Mouse (Mus musculus) spleen, adult 2 months (tissue): ENCODE results near the gene Gprc5d.

Experiments used
- CTCF ChIP-seq: fragments of 200-500 bp; IDR thresholded peaks from 2 replicates; pipeline ENCODE4 v1.5.1; 2011; ENCODE audit warnings: mild to moderate bottlenecking, inconsistent platforms; ENCODE audit not compliant: insufficient read depth, insufficient read length, insufficient replicate concordance; ENCODE audit errors: extremely low read depth
- POLR2A ChIP-seq: fragments of 200-500 bp; IDR thresholded peaks from 2 replicates; pipeline ENCODE4 v1.6.1; 2011; ENCODE audit warnings: low read depth, low read length, inconsistent platforms

DNA sequence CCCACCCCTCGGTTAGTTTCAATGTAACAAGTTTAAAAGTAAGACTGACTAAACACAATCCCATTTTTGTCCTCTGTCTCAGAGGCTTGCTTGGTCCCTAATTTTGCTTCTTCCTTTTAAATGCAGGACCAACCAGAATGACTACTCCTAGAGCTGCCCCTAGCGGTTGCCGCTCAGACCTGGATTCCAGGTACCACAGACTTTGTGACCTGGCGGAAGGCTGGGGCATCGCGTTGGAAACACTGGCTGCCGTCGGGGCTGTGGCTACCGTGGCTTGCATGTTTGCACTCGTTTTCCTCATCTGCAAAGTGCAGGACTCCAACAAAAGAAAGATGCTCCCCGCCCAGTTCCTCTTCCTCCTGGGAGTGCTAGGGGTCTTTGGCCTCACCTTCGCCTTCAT is 39.7 kb downstream of the Gprc5d start:
- TF ChIP-seq CTCF, result no peak
- TF ChIP-seq POLR2A, result no peak
